Mouse (Mus musculus) ovary, postnatal 10 days (tissue): ENCODE measurements around the gene Slc7a15.

Source experiments
- DNase-seq: peaks from one replicate; pipeline ENCODE4 v3.0.0; 2022; ENCODE audit warnings: low spot score

Gene Slc7a15

DNA sequence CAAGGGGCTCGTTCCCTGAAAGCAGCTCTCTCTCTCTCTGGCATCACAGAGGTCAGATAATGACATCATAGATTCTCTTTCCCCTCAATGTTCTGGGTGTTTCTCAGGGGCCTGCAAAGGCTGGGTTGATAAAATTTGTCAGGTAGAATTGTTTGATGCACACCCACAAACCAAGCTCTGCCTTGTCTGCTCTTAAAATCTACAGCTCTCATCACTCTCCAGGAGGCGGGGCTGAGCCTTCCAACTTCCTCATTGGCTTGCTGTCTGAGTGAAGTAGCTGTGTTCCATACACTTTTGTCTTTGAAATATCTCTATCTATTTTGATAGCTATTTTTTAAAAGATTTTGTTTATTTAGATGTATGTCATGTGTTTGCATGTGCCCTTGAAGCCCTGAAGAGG, 116.7 kb downstream of the Slc7a15 start:
- DNase-seq: no peak
